Mouse (Mus musculus) forebrain, embryonic 16.5 days (tissue): ENCODE measurements around the gene Abtb1. TPM values are rescaled to one million over a fixed set of nuclear protein-coding genes. Genes with fewer than 3 reads are reported as not detected.

Source experiments
- ATAC-seq: fragments of 200-750 bp; cut with Nextera tagmentation; 2 replicates; pipeline ENCODE4 v1.8.0; 2017; ENCODE audit warnings: mild to moderate bottlenecking, moderate library complexity
- H3K27ac ChIP-seq: fragments of 300-500 bp; sonication (generic); 2 replicates; pipeline ENCODE4 v1.5.1; 2014; ENCODE audit warnings: low read length, control low read depth
- H3K27me3 ChIP-seq: fragments of 300-500 bp; sonication (generic); replicated peaks from 2 replicates; pipeline ENCODE4 v1.6.1; 2014; ENCODE audit warnings: low read length; ENCODE audit not compliant: control insufficient read depth, insufficient read depth
- H3K36me3 ChIP-seq: fragments of 300-500 bp; sonication (generic); 2 replicates; pipeline ENCODE4 v1.6.1; 2014; ENCODE audit not compliant: control insufficient read depth, insufficient read depth
- H3K4me1 ChIP-seq: fragments of 300-500 bp; sonication (generic); replicated peaks from 2 replicates; pipeline ENCODE4 v1.6.1; 2014; ENCODE audit warnings: low read length; ENCODE audit not compliant: control insufficient read depth, insufficient read depth
- H3K4me2 ChIP-seq: fragments of 300-500 bp; sonication (generic); 2 replicates; pipeline ENCODE4 v1.6.1; 2014; ENCODE audit warnings: mild to moderate bottlenecking, low read length, control low read depth
- H3K4me3 ChIP-seq: fragments of 300-500 bp; sonication (generic); replicated peaks from 2 replicates; pipeline ENCODE4 v1.5.1; 2014; ENCODE audit warnings: mild to moderate bottlenecking, low read length, control low read depth
- H3K9ac ChIP-seq: fragments of 300-500 bp; sonication (generic); replicated peaks from 2 replicates; pipeline ENCODE4 v1.6.1; 2014; ENCODE audit warnings: low read depth, low read length, control low read depth
- H3K9me3 ChIP-seq: fragments of 300-500 bp; sonication (generic); 2 replicates; pipeline ENCODE4 v1.6.1; 2016; ENCODE audit warnings: low read length; ENCODE audit not compliant: control insufficient read depth
- WGBS: fragments of 180-500 bp; shearing (Covaris S2); extraction: QIAGEN DNeasy Blood & Tissue Kit; methylation state at CpG from one replicate; pipeline ENCODE4 v1.1.7; 2014; 5-methylcytosine and 5-hydroxymethylcytosine counted together
- polyA plus RNA-seq: library from polyadenylated mRNA; unstranded; fragments of >200 nt; fragmentation: Nextera tagmentation; extraction: Ambion mirVana; gene quantifications from 2 replicates; pipeline ENCODE4 v1.2.1, GENCODE M21; 2015

Gene Abtb1
- polyA plus RNA-seq, 1 experiment from 2014 or later: 44.7 TPM

GRCm38 (mm10) chr6:88788219-88788618 lies 53.6 kb downstream of the Abtb1 start:
- no peak overlapping the region for H3K9ac ChIP-seq
- peaks cover 46% of the 10 kb centered on the region for H3K4me1 ChIP-seq
- no peaks in the 10 kb centered on the region for H3K9me3 ChIP-seq
- H3K27me3 ChIP-seq: no peaks in the 10 kb centered on the region
- peak overlapping the region; percentile 63 for H3K27ac ChIP-seq
- no peak overlapping the region for H3K4me2 ChIP-seq
- H3K4me3 ChIP-seq: no peak overlapping the region
- no peak for ATAC-seq
- WGBS: 55% methylated on average over 11 of the region's 11 CpGs
- H3K36me3 ChIP-seq: no peaks in the 10 kb centered on the region

- Histone ChIP-seq H3K27ac (peak overlapping the region; percentile 10; the same call in 1 of the 2 replicates), H3K9me3 (no peaks in the 10 kb centered on the region), H3K4me1 (peaks cover 39% of the 10 kb centered on the region), H3K36me3 (no peaks in the 10 kb centered on the region), H3K4me3 (no peak overlapping the region), H3K9ac (no peak overlapping the region), H3K27me3 (no peaks in the 10 kb centered on the region), H3K4me2 (no peak overlapping the region)
- ATAC-seq: no peak
- 50% methylated on average over 14 of the region's 14 CpGs for WGBS
Measured at GRCm38 (mm10) chr6:88787496-88787895, 54.3 kb downstream of the Abtb1 start.

GRCm38 (mm10) chr6:88786732-88787445 lies 54.9 kb downstream of the Abtb1 start:
- H3K9me3 ChIP-seq: no peaks in the 10 kb centered on the region

More at GRCm38 (mm10) chr6:88786732-88787445, 54.9 kb downstream of the Abtb1 start:
- Histone ChIP-seq H3K4me1 (peaks cover 34% of the 10 kb centered on the region), H3K27ac (no peak overlapping the region), H3K27me3 (no peaks in the 10 kb centered on the region), H3K36me3 (no peaks in the 10 kb centered on the region), H3K4me2 (no peak overlapping the region), H3K4me3 (no peak overlapping the region), H3K9ac (no peak overlapping the region)
- ATAC-seq: no peak
- WGBS: 81% methylated on average over 15 of the region's 15 CpGs

Other genes with a start within 250 kb of the Abtb1 start
- 0.37 and 0.52 TPM in 2 replicates for gene Kbtbd12, start 204.0 kb downstream of the Abtb1 start, polyA plus RNA-seq
- 23.3 and 35.2 TPM in 2 replicates for gene Mgll, start 117.6 kb downstream of the Abtb1 start, polyA plus RNA-seq
- 592 and 647 TPM in 2 replicates for gene Podxl2, start 33.1 kb upstream of the Abtb1 start, polyA plus RNA-seq
- 60.2 and 64.6 TPM in 2 replicates for gene Mcm2, start 56.8 kb upstream of the Abtb1 start, polyA plus RNA-seq
- 56.9 and 70.0 TPM in 2 replicates for gene Tpra1, start 60.3 kb upstream of the Abtb1 start, polyA plus RNA-seq